Mouse (Mus musculus): Measurements from ENCODE around the gene Paip2b. TPM values are rescaled to one million over a fixed set of nuclear protein-coding genes. Genes with fewer than 3 reads are reported as not detected.
"Not testable (repeated sequence)": the region's sequence is repeated elsewhere in the genome, so short reads cannot be mapped to it uniquely, and the experiment has no call there.

Paip2b gene
- polyA plus RNA-seq, 1 experiment from 2014 or later = 15.2 TPM

- no peak for DNase-seq (ENCODE audit: low spot score)
These were observed 29.5 kb downstream of the Paip2b start for GRCm38 (mm10) chr6:83802033-83802432.

GRCm38 (mm10) chr6:83796686-83797085 lies 34.9 kb downstream of the Paip2b start:
- no peak for DNase-seq (ENCODE audit: low spot score)

GRCm38 (mm10) chr6:83795492-83795900 lies 36.0 kb downstream of the Paip2b start:
- peak; percentile 12 for DNase-seq (ENCODE audit: low spot score)

- peak; percentile 96 for DNase-seq (ENCODE audit: low spot score)
These were observed 36.7 kb downstream of the Paip2b start, which contains the start of gene Nagk for GRCm38 (mm10) chr6:83794760-83795296. Nagk (plus strand) TSS chr6:83794982.

- DNase-seq (ENCODE audit: low spot score) = no peak
These were observed 40.2 kb downstream of the Paip2b start for GRCm38 (mm10) chr6:83791251-83791890.

GRCm38 (mm10) chr6:83790533-83790932 lies 41.0 kb downstream of the Paip2b start:
- DNase-seq (ENCODE audit: low spot score) = not testable (repeated sequence)

- DNase-seq (ENCODE audit: low spot score) = no peak
These were observed 43.0 kb downstream of the Paip2b start for GRCm38 (mm10) chr6:83788554-83788953.

GRCm38 (mm10) chr6:83786426-83786825 lies 45.1 kb downstream of the Paip2b start:
- no peak for DNase-seq (ENCODE audit: low spot score)

GRCm38 (mm10) chr6:83779026-83779425 lies 52.5 kb downstream of the Paip2b start:
- DNase-seq (ENCODE audit: low spot score) = peak; percentile 60

GRCm38 (mm10) chr6:83778306-83778705 lies 53.2 kb downstream of the Paip2b start:
- DNase-seq (ENCODE audit: low spot score) = no peak

- DNase-seq (ENCODE audit: low spot score) = peak; percentile 89
These were observed 55.8 kb downstream of the Paip2b start, which contains the start of gene Tex261 for GRCm38 (mm10) chr6:83775638-83776293. Tex261 (minus strand) TSS chr6:83775813.

- DNase-seq (ENCODE audit: low spot score) = peak; percentile 61
These were observed 56.6 kb downstream of the Paip2b start for GRCm38 (mm10) chr6:83774781-83775563.

GRCm38 (mm10) chr6:83774126-83774525 lies 57.4 kb downstream of the Paip2b start:
- no peak for DNase-seq (ENCODE audit: low spot score)

GRCm38 (mm10) chr6:83768485-83768884 lies 63.1 kb downstream of the Paip2b start:
- DNase-seq (ENCODE audit: low spot score) = no peak

- no peak for DNase-seq (ENCODE audit: low spot score)
These were observed 64.6 kb downstream of the Paip2b start for GRCm38 (mm10) chr6:83766982-83767381.

- DNase-seq (ENCODE audit: low spot score) = peak; percentile 21
These were observed 68.6 kb downstream of the Paip2b start for GRCm38 (mm10) chr6:83762880-83763431.

- DNase-seq (ENCODE audit: low spot score) = no peak
These were observed 69.2 kb downstream of the Paip2b start, which contains the start of gene Ankrd53 for GRCm38 (mm10) chr6:83762344-83762743. Ankrd53 (plus strand) TSS chr6:83762644.

GRCm38 (mm10) chr6:83756051-83756450 lies 75.5 kb downstream of the Paip2b start:
- DNase-seq (ENCODE audit: low spot score) = no peak
